Mouse (Mus musculus): ENCODE results near the gene Intu.

The Intu gene

GRCm38 (mm10) chr3:40527976-40528950 lies 2.8 kb upstream of the Intu start:
- no peak for DNase-seq (ENCODE audit: low read depth, low spot score)

GRCm38 (mm10) chr3:40528958-40529357 lies 2.1 kb upstream of the Intu start:
- DNase-seq (ENCODE audit: low read depth, low spot score): no peak

- no peak for DNase-seq (ENCODE audit: low read depth, low spot score)
Measured at GRCm38 (mm10) chr3:40530845-40531244, 241 bp upstream of the Intu start.

- no peak for DNase-seq (ENCODE audit: low read depth, low spot score)
Measured at GRCm38 (mm10) chr3:40532256-40532655, 1.2 kb downstream of the Intu start.

GRCm38 (mm10) chr3:40534141-40534540 lies 3.1 kb downstream of the Intu start:
- DNase-seq (ENCODE audit: low read depth, low spot score): no peak

GRCm38 (mm10) chr3:40540567-40541554 lies 9.8 kb downstream of the Intu start:
- DNase-seq (ENCODE audit: low read depth, low spot score): peak; percentile 79

GRCm38 (mm10) chr3:40546621-40547020 lies 15.5 kb downstream of the Intu start:
- no peak for DNase-seq (ENCODE audit: low read depth, low spot score)

GRCm38 (mm10) chr3:40652941-40653352 lies 121.9 kb downstream of the Intu start:
- DNase-seq (ENCODE audit: low read depth, low spot score): no peak

GRCm38 (mm10) chr3:40653582-40653981 lies 122.5 kb downstream of the Intu start:
- no peak for DNase-seq (ENCODE audit: low read depth, low spot score)

GRCm38 (mm10) chr3:40654028-40654427 lies 122.9 kb downstream of the Intu start:
- DNase-seq (ENCODE audit: low read depth, low spot score): no peak

GRCm38 (mm10) chr3:40655571-40655970 lies 124.5 kb downstream of the Intu start:
- DNase-seq (ENCODE audit: low read depth, low spot score): no peak

GRCm38 (mm10) chr3:40656339-40656738 lies 125.3 kb downstream of the Intu start:
- DNase-seq (ENCODE audit: low read depth, low spot score): no peak

- no peak for DNase-seq (ENCODE audit: low read depth, low spot score)
Measured at GRCm38 (mm10) chr3:40660231-40660630, 129.1 kb downstream of the Intu start.

- DNase-seq (ENCODE audit: low read depth, low spot score): no peak
Measured at GRCm38 (mm10) chr3:40666109-40666508, 135.0 kb downstream of the Intu start.

- no peak for DNase-seq (ENCODE audit: low read depth, low spot score)
Measured at GRCm38 (mm10) chr3:40666861-40667719, 136.0 kb downstream of the Intu start.

GRCm38 (mm10) chr3:40668889-40669288 lies 137.8 kb downstream of the Intu start:
- DNase-seq (ENCODE audit: low read depth, low spot score): no peak

GRCm38 (mm10) chr3:40669395-40669794 lies 138.3 kb downstream of the Intu start:
- DNase-seq (ENCODE audit: low read depth, low spot score): no peak

- DNase-seq (ENCODE audit: low read depth, low spot score): no peak
Measured at GRCm38 (mm10) chr3:40673515-40673914, 142.4 kb downstream of the Intu start.

- no peak for DNase-seq (ENCODE audit: low read depth, low spot score)
Measured at GRCm38 (mm10) chr3:40674873-40675405, 143.9 kb downstream of the Intu start.

GRCm38 (mm10) chr3:40678856-40679255 lies 147.8 kb downstream of the Intu start:
- DNase-seq (ENCODE audit: low read depth, low spot score): no peak

- DNase-seq (ENCODE audit: low read depth, low spot score): no peak
Measured at GRCm38 (mm10) chr3:40682404-40682803, 151.3 kb downstream of the Intu start.

Measured in retina, adult 2 months (tissue).